Mouse (Mus musculus): Measurements from ENCODE around the gene Wbp1.
"Not testable (repeated sequence)": the region's sequence is repeated elsewhere in the genome, so short reads cannot be mapped to it uniquely, and the experiment has no call there.

The Wbp1 gene

DNA sequence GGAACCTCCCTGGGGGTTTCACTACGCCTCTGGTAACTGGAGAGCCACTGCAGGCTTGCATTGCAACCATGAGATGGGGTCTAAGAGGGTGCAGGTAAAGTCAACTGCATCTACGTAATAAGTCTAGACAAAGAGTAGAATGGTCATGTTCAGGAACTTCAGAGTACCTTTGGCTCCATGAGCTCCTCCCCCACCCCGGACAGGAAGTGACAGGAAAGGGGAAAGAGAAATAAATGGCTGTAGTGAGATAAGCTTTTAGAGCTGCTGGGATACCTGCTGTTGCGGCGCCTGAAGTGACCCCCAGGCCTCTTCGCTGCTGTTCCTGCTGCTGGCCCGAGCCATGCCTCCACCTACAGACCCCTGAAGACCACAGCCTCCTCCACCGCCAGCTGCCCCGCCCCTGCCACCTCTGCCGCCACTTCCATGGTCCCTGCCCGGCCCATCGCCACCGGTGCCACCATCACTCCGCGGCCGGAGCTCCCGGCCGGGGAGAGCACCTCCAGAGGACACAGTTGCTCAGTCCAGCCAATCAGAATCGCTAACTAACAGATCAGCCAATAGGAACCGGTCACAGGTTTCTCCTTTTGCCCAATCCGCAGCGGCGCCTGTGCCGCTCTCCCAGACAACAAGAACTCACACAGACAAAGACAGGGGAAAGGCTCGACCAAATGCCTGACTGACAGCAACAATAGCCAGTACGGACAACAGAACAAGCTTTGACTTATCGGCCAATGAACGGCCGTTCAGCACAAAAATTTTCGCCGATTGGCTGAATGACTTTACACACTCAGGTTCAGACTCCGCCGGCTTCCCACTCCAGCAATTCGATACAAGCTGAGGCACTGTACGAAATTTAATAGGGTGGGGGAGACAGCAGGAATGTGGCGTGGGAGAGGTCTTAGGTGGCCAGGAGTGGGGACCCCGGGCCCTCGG, at the start of gene Wbp1:
Gene Wbp1 (minus strand): TSS at position 630 of the 933 bp plus-strand sequence.
- in situ Hi-C loops (cut with MboI, MseI) = no loop called here

DNA sequence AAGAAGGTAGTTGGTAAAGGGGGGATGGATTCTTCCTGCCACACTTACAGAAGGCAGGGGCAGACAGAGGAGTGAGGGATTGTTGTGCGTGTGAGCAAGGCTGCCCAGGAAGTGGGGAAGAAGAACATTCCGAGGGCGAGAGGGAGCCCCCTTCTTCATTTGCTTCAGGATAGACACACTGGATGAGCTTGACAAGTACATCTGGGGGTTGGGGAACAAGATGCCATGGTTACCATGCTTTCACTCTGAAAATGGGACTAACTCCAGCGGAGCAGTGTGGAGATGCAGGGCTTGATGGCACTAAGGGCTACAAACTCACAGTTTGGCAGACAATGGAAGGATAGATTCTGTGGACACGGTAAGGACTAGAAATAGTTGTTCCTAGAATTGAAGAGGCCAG, 49.7 kb upstream of the Wbp1 start:
- in situ Hi-C loops (cut with MboI, MseI) = no loop called here

DNA sequence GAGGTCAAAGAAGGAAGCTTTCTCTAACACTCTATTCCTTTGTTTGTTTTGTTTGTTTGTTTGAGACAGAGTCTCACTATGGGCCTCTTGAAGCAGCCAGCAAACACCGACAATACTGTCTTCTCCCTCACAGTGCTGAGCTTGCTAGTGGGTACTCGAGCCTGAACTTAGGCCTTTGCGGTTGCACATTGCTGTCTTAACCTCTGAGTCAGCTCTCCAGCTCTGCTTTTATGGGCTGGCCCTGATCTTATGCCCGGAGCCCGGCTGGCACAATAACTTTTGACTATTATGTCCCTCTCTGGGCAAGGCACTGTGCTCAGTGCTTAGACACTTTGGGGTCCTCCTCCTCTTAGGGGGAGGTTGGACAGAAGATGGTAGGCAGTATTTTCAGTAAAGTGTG, 48.5 kb upstream of the Wbp1 start:
- in situ Hi-C loops (cut with MboI, MseI) = no loop called here

DNA sequence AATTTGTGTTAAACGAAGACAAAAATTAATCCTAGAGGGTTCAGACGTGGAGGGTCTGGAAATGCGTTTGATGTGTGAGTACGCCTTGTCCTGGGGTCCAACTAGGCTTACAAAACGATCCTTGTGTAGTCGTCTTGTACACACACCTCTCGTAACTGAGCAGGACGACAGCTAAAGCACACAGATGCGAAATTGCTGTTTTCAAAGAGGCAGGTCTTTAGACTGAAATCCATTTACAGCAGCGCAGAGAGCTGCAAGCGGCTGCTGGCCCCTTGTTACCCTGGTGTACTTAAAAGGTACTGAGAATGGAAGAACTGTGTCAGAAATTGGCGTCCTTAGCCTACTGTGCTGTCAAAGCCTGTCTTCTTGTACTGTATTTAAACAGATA, 44.9 kb upstream of the Wbp1 start:
- in situ Hi-C loops (cut with MboI, MseI) = no loop called here

DNA sequence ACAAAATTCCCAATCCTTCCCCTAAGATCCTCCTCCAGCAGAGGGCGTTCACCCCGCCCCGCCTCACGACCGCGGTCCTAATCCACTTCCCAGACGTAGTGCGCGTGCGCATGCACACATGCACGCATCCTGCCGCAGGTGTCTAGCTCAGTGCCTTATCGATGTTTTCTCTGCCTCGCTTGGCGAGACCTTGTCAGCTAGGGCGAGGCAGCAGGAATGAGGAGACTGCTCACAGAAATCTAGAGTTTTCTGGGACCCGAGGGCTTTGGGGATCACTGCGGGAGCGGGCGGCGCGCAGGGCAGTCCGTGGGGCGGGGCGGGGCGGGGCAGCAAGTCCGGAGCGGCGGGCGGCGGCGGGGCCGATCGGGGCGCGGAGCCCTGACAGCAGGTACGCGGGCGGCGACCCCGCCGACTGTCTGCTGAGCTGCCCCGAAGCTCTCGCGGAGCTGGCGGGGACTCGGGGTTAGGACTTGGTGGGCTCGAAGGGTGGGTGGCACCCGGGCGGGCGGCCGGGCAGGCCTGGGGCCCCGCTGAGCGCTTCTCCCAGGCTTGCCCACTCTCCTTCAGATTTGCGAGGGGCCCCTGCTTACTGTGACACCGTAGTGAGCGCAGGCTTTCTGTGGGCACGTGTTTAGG, 44.4 kb upstream of the Wbp1 start, which contains the start of gene Dctn1:
Gene Dctn1 (plus strand): TSS at position 314 of the 636 bp plus-strand sequence.
- in situ Hi-C loops (cut with MboI, MseI) = no loop called here

DNA sequence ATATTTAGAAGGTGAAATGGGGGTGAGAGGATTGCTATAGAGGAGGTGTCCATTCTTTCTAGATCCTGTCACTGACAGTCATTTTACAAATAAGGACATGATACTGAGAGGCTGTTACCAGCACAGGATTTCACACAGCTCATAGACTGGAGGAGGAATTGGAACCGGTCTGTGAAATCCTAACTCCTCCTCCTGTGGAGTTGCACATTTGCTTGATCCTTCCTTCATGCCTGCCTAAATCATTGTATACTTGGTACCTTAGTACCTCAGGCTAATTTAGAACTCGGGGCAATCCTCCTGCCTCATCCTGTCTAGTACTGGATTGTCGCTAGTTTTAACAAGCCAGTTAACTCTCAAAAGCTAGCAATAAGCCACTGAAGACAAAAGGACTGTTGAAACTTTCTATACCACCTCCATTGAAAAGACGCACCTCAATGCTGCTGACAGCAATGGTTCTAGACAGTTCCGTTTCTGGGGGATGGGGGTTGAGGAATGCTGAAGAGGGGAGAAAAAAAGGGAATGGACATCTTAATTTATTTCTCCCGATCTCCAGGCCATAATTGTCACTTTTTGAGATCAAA, 43.8 kb upstream of the Wbp1 start:
- in situ Hi-C loops (cut with MboI, MseI) = no loop called here

DNA sequence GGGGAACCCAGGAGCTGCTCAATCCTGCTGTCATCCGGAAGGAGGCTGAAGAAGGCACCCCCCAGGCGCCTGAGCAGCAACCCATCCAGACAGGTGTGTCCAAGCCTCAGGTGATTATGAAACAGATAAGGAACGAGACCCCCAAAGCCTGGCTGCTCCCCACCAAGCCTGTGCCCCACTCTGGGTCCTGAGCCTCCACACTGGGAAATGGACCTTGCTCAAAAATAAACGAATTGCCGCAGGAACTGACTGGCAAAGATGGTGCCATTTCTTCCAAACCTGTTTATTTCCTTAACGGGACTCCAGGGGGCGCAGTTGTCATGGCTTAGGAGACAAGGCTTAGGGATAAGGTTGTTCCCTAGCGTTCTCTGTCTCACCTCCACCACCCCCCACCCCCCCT, 41.3 kb upstream of the Wbp1 start:
- in situ Hi-C loops (cut with MboI, MseI) = loop anchor here (5.0 kb wide), 3 partner anchors 115 to 160 kb away; no protein-coding TSS in a partner anchor

DNA sequence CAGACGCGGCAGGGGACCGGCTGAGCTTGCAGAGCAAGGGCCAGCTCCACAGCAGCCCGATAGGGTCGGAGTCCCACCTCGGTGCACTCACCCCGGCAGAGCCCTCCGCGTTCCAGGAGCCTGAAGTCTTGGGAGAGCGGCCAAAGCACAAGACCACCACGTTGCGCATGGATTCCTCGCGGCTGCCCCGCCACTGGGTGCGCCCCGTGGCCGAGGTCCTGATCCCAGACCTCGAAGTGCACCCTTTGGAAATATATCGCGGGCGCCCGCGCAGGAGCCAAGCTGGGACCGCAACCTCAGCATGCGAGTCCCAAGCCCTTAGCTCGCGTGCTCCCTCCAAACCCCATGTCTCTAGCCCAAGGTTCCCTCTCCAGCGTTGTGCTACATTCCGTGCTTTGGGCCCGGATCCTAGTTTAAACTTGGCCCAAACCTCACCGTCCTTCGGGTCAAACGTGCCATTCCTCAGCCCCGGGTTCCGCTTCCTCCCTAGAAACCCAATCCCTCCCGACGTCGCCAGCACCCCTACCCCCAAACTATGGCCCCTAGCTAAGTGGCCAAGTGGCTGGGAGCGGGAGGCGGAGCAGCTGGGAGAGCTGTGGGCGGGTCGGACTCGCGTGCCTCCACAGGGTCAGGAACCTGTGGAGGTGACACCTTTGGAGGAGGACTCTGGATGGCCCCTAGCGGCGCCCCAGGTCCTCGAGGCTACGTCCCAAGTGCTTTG, 40.7 kb upstream of the Wbp1 start:
- in situ Hi-C loops (cut with MboI, MseI) = loop anchor here (5.0 kb wide), 3 partner anchors 115 to 160 kb away; no protein-coding TSS in a partner anchor

DNA sequence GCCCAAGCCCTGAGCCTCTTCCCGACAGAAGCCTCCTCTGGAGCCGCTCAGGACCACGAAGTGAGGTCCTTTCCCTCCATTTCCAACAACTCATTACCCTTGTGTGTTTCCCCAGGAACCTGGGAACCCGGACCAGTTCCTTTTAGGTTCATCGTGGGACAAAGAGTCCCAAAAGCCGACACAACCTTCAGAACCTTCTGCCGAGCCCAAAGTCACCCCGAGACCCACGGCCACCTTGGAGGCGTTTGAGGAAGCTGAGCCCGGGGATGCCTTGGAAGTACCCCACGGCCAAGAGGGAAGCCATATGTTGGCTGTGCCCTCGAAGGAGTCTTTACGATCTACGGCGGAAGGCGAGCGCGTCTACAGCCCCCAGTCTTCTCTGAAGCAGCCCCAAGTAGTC, 40.1 kb upstream of the Wbp1 start:
- in situ Hi-C loops (cut with MboI, MseI) = loop anchor here (5.0 kb wide), 3 partner anchors 116 to 159 kb away; no protein-coding TSS in a partner anchor

DNA sequence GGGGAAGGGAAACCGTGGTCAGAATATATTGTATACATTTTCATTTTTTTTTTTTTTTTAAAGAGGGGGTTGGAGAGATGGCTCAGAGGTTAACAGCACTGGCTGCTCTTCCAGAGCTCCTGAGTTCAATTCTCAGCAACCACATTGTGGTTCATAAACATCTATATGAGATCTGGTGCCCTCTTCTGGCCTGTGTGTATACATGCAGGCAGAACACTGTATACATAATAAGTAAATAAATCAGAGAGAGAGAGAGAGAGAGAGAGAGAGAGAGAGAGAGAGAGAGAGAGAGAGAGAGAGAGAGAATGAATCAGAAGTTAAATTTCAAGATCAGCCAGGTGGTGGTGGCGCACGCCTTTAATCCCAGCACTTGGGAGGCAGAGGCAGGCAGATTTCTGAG, 38.1 kb upstream of the Wbp1 start:
- in situ Hi-C loops (cut with MboI, MseI) = not testable (repeated sequence)

DNA sequence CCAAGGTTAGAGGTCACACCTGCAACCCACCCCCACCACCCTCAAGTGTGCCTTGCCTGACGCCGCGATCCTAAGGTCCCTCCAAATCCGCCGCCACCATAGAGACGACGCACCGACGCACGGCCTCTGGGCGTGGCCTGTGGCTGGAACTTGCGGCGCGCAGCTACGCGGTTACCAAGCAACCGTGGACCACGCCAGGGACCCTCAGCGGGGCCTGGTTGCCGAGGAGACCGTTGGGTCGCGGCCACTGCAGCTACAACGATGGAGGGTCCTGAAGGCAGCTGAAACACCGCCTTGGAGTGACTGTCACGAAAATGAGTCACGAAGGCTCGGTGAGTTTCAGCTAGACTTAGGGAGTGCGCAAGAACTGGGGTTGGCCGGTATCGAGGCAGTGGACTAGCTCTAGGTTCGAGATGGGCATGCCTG, 34.9 kb upstream of the Wbp1 start, which contains the start of the genes Wdr54 and 1700003E16Rik:
Gene Wdr54 (minus strand): TSS at position 139 of the 426 bp plus-strand sequence.
Gene 1700003E16Rik (plus strand): TSS at position 146 of the 426 bp plus-strand sequence.
- in situ Hi-C loops (cut with MboI, MseI) = no loop called here

DNA sequence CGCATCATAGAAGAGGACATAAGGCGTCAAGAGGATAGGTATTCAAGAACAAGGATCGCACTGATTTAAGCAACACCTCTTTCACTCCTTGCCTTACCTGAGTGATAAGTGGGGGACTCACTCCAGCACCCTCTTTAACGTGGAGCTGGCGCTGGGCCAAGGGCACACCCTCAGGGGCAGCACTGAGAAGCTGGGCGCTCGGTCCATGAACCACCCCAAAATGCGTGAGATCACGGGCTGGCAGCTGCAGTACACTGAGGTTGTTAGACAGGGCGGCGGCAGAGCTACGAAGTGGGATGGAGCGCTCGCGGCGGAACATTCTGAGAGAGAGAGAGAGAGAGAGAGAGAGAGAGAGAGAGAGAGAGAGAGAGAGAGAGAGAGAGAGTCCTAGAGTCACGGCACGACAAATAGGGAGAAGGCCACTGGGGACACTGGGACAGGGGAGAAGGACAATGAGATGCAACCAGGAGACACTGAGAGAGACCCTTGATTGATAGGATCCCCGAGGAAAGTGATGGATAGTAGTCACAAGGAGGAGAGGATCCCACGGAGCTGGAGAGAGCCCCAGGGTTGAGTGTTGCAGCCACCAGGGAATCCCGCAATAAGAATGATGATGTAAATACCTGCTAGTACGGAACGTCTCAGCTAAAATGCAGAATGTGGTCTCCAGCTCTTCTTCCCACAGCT, 34.3 kb upstream of the Wbp1 start:
- in situ Hi-C loops (cut with MboI, MseI) = no loop called here

DNA sequence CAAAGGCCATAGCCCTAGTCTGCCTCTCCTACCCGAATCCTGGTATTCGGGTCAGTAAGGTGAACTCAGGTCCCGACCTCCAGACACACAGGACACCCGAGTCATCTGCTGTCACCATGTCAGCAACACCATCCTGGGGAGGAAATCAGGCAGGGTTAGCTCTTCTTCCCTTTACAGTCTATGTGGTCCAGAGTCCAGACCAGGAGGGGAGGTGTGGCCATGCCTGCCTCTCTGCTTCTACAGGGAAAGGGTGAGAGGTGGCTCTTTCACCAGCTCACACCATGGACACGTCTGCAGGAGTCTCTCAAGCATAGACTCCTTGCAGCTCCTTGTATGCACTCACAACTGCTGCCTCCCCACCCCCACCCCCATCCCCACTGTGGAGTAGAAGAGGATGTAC, 32.1 kb upstream of the Wbp1 start:
- in situ Hi-C loops (cut with MboI, MseI) = no loop called here

DNA sequence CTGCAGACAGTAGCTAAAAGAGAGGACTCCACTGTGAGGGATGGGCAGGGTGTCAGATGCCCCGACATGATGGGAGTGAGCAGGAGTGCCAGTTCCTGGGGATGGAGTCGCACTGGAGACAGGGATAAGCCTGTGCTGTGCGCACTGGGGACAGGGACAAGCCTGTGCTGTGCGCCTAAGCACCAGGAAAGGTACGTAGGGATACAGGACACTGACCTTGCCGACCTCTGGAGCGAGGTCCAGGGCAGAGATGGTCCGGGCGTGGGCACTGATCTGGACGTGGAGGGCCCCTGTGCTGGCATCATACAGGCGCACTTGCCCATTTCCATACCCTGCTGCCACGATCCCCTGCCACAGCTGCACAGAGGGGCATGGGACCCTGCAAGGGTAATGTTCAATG, 31.7 kb upstream of the Wbp1 start:
- in situ Hi-C loops (cut with MboI, MseI) = no loop called here

DNA sequence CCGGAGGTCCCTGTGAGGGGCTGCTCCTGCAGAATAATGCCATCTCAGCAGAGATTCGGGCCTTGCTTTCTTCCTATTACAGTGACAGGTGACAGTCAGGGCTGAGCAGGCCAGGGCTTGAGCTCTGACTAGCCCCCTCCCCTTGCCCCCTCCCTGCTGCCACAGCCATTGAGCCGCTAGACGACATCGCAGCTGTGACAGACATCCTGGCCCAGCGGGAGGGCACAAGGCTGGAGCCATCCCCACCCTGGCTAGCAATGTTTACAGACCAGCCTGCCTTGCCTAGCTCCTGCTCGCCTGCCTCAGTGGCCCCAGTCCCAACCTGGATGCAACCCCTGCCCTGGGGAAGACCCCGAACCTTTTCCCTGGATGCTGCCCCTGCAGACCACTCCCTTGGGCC, 30.4 kb upstream of the Wbp1 start:
- in situ Hi-C loops (cut with MboI, MseI) = no loop called here

DNA sequence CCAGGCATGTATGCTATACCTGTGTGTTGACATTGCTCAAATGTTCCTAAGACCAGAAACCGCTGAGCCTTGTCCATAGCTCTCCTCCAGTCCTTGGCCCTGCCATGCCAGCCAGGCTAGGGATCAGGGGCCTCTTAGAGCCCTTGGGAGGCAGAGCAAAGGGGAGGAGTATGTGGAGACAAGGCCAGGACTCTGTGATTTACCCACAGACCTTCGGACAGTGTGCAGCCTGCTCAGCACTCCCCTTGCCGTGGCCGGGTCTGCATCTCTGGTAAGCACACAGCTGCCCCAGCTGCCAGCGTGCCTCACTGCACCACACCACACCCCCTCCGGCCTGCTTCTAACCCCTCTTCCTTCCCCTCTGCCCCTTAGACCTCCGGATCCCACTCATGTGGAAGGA, 25.9 kb upstream of the Wbp1 start:
- in situ Hi-C loops (cut with MboI, MseI) = no loop called here

DNA sequence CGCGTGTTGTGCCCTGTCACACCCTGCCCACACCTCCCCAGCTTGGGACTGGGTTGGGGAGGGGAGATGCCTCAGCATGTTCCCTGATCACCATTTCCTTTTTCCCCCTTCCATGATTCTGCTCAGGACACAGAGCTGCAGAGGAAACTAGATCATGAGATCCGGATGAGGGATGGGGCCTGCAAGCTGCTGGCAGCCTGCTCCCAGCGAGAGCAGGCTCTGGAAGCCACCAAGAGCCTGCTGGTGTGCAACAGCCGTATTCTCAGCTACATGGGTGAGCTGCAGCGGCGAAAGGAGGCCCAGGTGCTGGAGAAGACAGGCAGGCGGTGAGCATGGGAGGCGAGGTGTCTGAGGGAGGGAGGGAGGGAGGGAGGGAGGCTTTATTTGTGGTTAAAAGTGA, 24.4 kb upstream of the Wbp1 start:
- in situ Hi-C loops (cut with MboI, MseI) = no loop called here

DNA sequence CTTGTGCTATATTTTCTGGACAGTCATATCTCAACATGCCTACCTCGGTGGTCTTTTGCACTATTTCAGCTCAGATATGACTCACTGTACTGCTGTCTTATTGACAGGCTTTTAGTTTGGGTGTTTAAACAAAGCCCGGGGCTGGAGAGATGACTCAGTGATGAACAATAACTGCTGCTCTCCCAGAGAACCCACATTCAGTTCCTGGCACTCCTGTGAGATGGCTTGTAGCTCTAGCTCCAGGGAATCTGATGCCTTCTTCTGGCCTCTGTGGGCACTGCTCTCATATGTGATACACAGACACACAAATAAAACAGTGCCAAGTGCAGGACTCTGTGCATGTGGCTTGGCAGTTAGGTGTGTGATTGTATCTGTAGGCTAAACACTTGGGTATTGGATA, 23.9 kb upstream of the Wbp1 start:
- in situ Hi-C loops (cut with MboI, MseI) = no loop called here

DNA sequence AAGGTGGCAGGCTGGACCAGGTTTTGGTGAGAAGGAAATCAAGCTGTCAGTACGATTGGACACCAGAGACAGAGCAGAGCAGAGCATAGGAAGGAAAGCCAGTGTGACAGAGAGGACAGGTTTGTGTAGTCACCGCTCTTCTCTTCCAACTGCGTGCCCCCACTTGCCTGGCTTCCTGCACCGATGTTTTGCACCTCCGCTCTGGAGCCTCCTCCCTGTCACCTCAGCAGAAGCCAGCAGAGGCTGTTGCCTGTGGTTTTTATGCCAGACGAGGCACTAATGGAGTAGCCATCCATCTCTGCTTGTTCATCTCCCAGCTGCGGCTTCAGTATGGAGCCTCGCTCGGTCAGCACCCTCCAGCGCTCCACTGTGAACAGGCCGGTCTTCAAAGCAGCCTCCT, 21.5 kb upstream of the Wbp1 start:
- in situ Hi-C loops (cut with MboI, MseI) = no loop called here

DNA sequence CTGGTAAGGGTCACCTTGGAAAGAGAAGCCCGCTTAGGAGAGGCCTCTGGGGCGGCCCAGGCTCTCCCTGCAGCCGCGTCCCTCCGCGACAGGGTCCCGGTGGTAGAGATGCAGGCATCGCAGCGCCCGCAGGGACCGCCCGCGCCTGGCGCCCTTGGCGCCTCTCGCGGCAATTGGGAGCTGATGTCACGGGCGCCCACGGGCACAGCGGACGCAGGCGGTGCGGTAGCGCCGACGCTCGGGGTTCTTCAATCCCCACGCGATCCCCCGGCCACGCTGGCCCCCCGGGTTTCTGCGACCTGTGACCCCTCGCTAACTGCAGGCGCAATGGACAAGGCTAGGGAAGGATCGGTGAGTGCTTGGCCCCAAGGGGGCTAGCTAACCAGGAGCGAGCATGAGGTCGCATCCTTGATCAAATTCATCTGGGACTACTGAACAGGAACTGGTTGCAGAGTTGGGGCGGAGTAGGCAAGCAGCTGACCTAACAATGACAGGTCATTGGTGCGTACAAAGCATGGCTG, 20.9 kb upstream of the Wbp1 start:
- in situ Hi-C loops (cut with MboI, MseI) = no loop called here

DNA sequence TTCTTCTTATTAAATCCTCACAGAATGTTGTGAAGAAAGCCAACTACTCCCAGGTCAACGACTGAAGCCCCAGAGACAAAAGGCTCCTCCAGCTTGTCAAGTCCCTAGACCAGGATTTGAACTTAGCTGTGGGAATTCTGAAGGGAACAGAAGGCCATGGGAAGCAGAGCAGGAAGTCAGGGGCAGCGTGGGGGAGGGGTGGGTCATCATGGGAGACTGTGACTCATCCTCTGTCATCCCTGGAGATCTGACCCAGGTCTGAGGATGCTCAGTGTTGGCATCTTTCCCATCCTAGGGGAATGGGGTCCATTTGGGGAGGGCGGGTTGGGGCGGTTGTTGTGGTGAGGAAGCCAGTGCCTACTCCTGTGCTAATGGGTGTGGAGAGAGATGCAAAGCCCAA, 20.3 kb upstream of the Wbp1 start:
- in situ Hi-C loops (cut with MboI, MseI) = no loop called here

Data from T-helper 17 cell (primary cell).